Mouse (Mus musculus): ENCODE results near the gene Med9.

Gene Med9

GRCm38 (mm10) chr11:60003811-60004210 is 55.8 kb downstream of the Med9 start:
- DNase-seq = no peak

DNA sequence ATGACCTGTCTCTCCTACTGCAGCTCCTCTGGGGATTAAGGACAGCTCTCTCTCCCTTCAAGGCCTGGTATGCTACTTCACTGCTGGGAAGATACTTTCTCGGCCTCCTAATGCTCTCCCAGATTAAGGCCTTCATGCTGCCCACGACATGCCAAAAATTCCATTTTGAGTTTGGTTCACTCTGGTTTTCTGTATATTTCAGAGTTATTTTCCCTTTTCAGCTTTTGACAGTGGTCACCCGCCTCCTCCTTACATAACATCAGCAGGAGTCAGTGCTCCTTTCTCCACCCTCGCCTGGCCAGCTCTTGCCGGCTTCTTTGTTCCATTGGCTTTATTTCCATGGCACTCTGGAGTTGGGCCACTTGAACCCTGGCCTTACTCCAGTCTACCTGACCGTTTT is 56.7 kb downstream of the Med9 start:
- DNase-seq = no peak

DNA sequence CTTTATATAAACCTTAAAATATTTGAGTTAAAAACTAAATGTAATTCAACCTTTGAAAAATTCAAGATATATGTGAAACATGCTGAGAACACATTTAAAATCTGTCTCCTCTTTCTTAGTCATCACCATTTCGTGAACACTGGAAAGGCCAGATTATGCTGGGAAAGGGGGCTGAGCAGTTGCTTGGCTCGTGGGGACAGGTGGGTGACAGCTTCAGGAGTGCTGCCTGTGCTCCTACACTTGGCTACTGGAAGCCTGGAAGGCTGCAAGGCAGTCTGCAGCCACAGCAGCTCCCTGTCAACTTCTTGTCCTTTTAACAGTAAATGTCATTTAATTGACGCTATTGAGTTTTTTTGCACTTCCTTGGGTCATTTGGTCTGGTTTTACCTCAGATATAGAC is 57.9 kb downstream of the Med9 start:
- DNase-seq = no peak

DNA sequence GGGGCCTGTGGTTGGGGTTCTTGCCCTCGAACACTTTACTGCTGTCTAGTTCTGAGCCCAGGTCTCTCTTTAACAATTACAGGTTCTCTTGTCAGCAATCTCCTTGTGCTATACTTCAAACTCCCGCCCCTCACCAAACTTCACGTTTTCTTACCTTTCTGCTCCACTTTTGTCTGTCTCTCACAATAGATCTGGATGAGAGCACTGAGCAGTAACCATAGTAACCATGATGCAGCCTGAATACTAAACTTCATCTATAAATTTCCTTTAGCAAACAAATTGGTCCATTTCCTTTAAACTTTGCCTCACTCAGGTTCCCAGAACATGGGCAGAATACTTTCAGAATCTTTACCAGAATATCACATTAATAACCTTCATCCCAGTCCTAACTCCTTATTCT is 61.4 kb downstream of the Med9 start:
- DNase-seq = no peak

- DNase-seq = no peak
These were observed 63.5 kb downstream of the Med9 start for GRCm38 (mm10) chr11:60011516-60011915.

Data from embryo, embryonic 11 days (tissue).